Mouse (Mus musculus) bone marrow macrophage, adult 2 months (primary cell): ENCODE measurements around the gene Tmem273.

ENCODE experiments used
- CTCF ChIP-seq: IDR thresholded peaks from 2 replicates; pipeline ENCODE4 v1.5.1; 2012; ENCODE audit warnings: low read depth, mild to moderate bottlenecking, low read length, moderate library complexity
- POLR2A ChIP-seq: IDR thresholded peaks from 2 replicates; pipeline ENCODE4 v1.6.1; 2012; ENCODE audit warnings: mild to moderate bottlenecking, low read depth, low read length, borderline replicate concordance

DNA sequence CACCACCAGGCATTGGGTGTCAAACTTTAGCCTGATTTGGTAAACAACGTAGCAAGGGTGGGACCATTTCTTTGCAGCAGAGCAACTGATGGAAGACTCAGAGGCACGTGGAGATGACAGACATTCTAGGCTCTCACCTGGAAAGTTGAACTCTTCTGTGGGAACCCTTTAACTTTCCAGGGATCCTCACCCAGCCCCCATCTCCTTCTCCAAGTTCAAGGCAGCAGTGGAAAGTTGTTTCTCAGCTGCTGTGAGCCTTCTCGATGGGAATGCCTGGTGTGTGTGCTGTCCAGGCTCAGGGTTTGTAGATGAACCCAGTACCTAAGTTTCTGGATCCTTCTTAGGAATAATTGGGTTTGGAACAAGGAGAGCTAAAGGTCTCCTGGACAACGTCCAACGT is 70.5 kb downstream of the Tmem273 start:
- TF ChIP-seq POLR2A (no peak), CTCF (no peak)
